Mouse (Mus musculus) adrenal gland, adult 8-10 months (tissue): ENCODE measurements around the gene Rasa2. TPM values are rescaled to one million over a fixed set of nuclear protein-coding genes. Genes with fewer than 3 reads are reported as not detected.

Experiments used
- DNase-seq: peaks from one replicate; pipeline ENCODE4 v3.0.0; 2022
- total RNA-seq, 4 experiments: library from RNA; stranded (reverse); gene quantifications; 2 replicates each; pipeline ENCODE4 v1.2.4; 2022

The Rasa2 gene
- total RNA-seq, 4 experiments from 2014 or later: 15.3 to 17.6 (median 16.3) TPM

GRCm38 (mm10) chr9:96638508-96638907 is 7.1 kb upstream of the Rasa2 start:
- no peak for DNase-seq

- no peak for DNase-seq
Measured at GRCm38 (mm10) chr9:96637157-96637548, 5.7 kb upstream of the Rasa2 start.

DNA sequence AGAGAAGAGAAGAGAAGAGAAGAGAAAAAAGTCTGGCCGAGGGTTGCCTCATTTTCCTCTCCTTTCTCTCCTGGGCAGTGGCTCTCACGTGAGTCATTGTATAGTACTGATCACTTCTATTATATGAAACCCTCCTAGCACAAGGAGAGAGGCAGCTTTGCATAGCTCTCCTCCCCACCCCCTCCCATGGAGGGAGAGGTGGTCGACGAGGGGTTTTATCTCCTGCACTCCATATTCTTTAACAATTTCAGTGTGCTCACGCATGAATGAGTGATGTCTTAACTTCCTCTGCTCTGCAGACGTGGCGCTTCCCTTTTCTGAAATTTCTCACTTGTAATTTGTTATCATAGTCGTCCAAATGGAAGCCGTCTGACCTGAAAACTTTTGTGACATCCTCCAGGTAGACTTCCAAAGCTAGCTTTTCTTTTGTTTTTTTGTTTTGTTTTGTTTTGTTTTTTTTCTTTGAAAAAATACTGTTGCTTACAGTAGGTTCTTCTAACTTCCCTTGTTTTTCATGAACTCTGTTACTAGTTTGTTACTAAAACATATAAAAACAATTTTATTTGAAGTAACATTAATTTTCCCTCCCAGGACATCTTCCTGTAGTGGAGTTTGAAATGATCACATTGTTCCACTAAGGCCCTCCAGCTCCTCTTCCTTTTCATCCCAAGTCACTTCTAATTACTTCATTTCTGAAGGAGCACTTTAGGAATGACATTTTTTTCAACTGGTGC is 5.2 kb upstream of the Rasa2 start:
- DNase-seq: no peak

DNA sequence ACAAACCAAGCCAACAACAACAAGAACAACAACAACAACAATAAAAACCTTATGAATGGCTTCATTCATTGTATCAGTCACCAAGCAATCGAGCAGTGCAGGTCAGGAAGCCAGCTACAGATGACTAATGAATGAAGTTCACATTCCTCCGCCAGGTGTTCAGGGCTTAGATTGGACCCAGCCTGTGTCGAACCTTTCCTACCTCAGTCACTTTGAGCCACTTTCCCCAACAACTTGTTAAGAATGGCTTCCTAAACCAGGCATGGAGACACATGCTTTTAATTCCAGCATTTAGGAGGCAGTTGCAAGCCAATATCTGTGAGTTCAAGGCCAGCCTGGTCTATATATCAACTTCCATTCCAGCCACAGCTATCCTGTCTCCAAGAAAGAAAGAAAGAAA is 4.5 kb upstream of the Rasa2 start:
- DNase-seq: no peak

DNA sequence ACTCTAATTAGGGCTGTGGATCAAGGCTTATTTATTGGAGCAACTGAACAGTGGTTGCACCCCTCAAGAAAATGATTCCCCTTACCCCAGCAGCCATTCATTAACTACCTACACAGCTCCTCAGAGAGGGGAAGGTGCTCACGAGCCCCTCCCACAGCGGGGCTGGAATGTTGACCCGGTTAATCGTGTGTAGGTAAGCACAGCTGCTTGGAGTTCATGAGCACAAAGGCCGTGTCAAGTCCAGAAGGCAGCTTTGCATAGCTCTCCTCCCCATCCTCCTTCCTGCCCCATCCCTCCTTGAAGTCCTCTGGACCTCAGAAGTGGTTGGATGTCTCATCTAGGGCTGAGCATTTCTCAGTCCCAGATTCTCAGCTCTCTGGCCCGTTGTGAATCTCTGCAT is 3.8 kb upstream of the Rasa2 start:
- DNase-seq: no peak

DNA sequence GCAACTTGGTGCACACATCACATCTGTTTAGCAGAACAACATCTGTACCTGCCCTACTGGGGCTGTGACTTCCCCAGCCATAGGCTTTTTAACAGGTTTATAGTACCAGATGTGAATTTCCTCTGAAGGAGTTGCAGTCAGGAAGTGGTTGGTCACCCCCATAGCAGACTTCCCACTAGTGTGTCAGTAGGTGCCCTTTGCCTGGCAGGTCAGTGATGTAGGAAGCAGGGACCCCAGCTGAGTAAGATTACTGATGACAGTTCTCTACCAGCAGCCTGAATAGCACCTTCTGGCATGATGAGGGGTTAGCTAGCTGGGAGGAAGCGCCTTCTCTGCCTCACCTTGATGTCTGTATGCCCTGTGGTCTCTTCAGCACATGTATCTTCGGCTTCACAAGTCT is 2.4 kb upstream of the Rasa2 start:
- no peak for DNase-seq

GRCm38 (mm10) chr9:96632756-96633155 is 1.3 kb upstream of the Rasa2 start:
- DNase-seq: no peak

DNA sequence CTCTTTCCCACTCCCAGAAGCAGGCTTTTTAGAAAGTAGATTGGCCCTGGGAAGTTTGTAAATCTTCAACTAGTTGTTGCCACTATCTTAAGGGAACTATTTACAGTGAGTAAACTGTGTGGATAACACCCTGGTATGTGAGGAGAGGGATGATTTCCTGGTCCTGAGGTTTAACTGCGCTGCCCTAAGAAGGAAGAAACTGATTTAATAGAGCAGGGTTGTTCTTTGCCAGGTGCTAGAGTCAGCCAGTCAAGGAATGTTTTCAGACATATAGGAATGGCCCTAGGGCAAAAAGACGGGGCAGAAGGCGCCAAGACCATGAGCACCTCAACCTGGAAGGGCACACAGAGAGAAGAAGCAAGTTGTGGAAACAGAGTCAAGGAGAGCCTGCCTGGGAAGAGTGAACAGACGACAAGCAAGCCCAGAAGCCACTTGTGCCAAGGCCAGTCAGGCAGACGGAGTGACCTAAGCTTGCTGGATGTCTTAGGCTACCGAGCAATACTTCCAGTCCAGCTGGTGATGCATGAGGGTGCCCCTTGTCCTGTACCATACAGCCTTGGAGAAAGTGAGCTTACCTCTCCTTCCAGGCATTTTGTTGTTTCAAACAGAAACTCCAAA is 765 bp upstream of the Rasa2 start:
- DNase-seq: no peak

GRCm38 (mm10) chr9:96630571-96631388 is 637 bp downstream of the Rasa2 start:
- peak; percentile 25 for DNase-seq

DNA sequence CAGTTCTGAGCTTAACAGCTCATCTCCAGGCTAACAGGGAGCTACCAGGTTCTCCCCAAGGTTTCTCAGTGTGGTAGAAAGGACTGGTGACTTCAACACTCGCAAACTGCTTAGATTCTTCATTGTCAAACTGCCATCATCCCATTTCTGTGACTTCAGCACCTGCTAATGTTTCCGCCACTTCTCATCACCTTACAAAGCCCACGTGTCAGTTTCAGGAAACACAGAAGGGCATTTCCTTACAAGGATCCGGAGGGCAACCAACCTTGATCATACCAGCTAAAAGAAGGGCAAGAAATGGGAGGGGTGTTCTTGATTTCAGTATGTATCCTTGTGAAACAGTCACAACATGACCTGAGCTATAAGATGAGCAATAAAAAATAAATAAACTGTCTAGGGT is 2.3 kb downstream of the Rasa2 start:
- DNase-seq: no peak

DNA sequence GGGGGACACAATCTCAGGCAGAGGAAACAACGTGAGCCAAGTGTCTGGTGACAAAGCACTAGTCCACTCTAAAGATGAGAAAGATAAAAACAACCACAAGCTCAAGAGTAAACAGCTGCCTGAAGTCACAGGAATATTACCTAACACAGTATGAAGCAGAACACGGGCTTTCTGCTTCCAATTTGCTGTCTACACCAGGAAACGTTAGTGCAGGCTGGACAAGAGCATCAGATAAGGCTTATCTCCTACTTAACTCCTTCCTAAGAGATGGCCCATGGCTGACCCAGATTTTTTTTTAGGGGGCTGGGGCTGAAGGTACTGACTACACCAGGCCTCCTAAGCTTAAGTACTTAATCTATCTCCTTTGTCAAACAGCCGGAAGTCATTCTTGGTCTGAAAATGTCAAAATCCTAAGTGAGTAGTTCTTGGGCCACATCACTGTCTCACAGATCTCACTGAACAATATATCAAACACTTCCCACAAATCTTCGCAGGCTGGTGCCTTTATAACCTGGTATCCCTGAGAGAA is 3.8 kb downstream of the Rasa2 start:
- DNase-seq: no peak

DNA sequence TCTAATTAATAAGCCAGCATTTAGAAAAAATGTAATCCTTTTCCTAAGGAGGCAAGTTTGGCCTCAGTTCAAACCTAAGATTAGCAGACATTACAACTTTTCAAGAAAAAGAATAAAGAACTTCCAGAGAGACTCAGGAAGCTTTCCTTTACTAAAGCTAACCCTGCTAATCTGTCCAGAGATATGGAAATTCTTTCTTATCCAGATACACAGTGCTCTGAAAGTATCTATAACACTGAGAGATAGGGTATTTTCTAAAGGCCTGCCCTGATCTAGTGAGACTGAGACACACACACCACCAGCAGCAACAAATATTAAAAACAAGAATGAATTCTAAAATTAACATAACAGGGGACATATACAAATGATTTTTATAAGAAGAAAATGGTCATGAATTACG is 4.4 kb downstream of the Rasa2 start:
- DNase-seq: no peak

DNA sequence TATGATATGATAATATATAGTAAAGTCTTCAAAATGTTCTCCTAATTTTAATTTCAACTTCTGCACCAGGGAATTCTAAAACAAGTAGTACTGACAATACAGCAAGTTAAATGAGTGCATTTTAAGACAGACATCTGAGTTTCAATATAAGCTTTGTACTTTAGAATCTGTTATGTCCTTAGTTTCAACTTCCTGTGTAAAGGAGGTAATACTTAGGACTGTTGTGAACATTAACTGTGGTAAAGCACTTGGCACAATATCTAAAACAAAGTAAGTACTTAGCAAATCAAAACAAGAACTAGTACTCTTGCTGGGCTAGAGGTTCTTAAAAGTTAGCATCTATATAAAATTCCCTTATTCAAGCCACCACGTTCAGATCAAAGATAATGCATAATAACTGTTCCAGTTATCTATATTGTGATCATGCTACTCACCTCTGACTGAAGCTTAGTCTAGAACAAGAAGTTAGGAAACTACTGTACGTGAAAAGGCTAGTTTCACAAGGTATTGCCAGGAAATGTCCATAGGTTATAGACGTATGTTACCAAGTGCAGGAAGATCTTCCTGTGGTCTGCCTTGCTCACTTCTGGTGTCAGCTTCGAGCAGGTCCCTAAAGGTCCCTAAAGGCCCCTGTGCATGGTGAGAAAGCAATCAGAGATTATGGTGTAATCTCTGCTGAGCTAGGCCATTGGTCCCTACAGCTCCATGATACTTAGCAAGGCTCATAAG is 12.8 kb downstream of the Rasa2 start:
- no peak for DNase-seq

- DNase-seq: no peak
Measured at GRCm38 (mm10) chr9:96612297-96612696, 19.1 kb downstream of the Rasa2 start.

DNA sequence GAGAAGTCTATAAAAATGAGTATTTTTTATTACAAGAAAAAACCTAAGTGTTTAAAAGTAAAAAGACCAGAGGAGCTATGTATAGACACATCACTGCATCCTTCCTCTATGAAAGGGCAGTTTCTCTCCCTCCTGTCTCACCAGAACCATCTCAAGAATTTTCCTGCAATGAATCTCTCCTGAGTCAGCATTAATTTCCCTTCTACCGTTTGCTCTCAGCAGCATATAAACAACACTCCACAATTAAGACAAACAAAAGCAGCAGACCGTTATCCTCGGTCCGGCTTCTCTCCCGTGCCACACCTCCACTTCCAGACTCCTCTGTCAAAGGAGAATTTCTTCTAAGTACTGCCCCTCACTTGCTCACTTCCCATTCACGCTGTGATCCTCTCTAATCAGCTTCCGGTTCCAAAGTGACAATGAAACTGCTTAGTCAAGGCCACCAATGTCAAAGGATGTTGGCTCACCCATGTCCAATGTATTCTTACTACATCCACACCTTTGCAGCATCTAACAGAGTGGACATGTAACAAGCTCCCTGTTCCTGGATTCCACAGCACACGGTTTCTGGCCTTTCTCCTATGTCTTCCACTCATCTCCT is 19.6 kb downstream of the Rasa2 start:
- DNase-seq: no peak

DNA sequence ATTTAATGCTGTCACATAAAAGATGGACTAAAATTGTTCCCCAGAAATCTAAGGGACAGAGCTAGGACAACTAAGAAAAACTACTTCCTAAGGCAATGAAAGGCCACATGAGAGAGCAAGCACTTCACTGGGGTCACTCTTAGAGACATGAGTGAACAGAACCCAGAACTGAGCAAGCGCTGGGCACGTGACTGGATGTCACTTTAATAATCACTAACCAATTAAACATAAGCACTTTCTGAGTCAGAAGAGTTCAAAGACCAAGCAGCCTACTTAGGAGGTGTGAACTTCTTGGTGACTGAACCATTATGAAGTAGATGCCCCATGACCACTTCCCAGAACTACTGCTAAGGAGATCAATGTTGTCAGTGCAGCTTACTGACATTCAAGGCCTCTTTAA is 20.6 kb downstream of the Rasa2 start:
- no peak for DNase-seq

GRCm38 (mm10) chr9:96603416-96603815 is 28.0 kb downstream of the Rasa2 start:
- DNase-seq: no peak

GRCm38 (mm10) chr9:96597899-96598298 is 33.5 kb downstream of the Rasa2 start:
- no peak for DNase-seq

- no peak for DNase-seq
Measured at GRCm38 (mm10) chr9:96592670-96593600, 38.5 kb downstream of the Rasa2 start.

DNA sequence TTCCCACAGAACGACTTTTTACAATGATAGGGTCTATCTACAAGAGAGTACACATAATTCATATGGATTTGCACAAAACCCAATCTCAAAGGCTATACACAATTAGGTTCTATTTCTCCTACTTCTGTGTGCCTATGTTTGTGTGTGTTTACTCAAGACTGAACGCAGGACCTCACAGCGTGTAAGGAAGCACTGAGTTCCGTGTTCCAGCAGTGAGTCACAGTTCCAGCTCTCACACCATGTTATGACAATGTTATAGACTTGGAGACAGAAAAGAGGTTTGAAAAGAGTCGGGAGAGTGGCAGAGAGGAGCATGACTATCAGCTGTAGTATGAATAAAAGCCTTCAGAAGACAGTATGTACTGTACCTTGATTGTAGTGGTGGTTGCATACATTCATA is 42.1 kb downstream of the Rasa2 start:
- no peak for DNase-seq

- DNase-seq: no peak
Measured at GRCm38 (mm10) chr9:96583496-96583895, 47.9 kb downstream of the Rasa2 start.
